Mouse (Mus musculus): Measurements from ENCODE around the gene Kank1.

- TF ChIP-seq CTCF (IDR thresholded peaks at IDR 0.05; ENCODE audit: extremely low read depth, insufficient read length, insufficient replicate concordance, low read depth, low read length) (no peak), POLR2A (IDR thresholded peaks at IDR 0.05; ENCODE audit: low read depth, low read length) (no peak)
Observed at GRCm38 (mm10) chr19:25396709-25397266, 160.0 kb downstream of the Kank1 start.
